Mouse (Mus musculus) cerebellum, adult 2 months (tissue): ENCODE data around the gene Wipf3. TPM values are rescaled to one million over a fixed set of nuclear protein-coding genes. Genes with fewer than 3 reads are reported as not detected.

ENCODE experiments used
- DNase-seq, 2 experiments: peaks; one replicate each; pipeline ENCODE4 v3.0.0; 2021
- H3K27ac ChIP-seq: fragments of 200-500 bp; 2 replicates; pipeline ENCODE4 v1.5.1; 2012; ENCODE audit warnings: low read length, control low read depth, inconsistent platforms; ENCODE audit not compliant: insufficient read depth
- H3K27me3 ChIP-seq: fragments of 200-500 bp; 2 replicates; pipeline ENCODE4 v1.6.1; 2012; ENCODE audit warnings: inconsistent platforms, mild to moderate bottlenecking, low read length, moderate library complexity; ENCODE audit not compliant: control insufficient read depth, insufficient read depth
- H3K4me1 ChIP-seq: fragments of 200-500 bp; 2 replicates; pipeline ENCODE4 v1.6.1; 2011; ENCODE audit warnings: low read length; ENCODE audit not compliant: control insufficient read depth, insufficient read depth
- H3K4me3 ChIP-seq: fragments of 200-500 bp; replicated peaks from 2 replicates; pipeline ENCODE3; 2011; ENCODE audit warnings: mild to moderate bottlenecking, low read depth, low read length, control low read depth; ENCODE audit not compliant: insufficient read depth
- CTCF ChIP-seq: fragments of 200-500 bp; IDR thresholded peaks from 2 replicates; pipeline ENCODE4 v1.5.1; 2011; ENCODE audit warnings: low read depth, mild to moderate bottlenecking, control low read depth, low read length, moderate library complexity, borderline replicate concordance; ENCODE audit not compliant: insufficient read depth
- POLR2A ChIP-seq: fragments of 200-500 bp; IDR thresholded peaks from 2 replicates; pipeline ENCODE4 v1.6.1; 2011; ENCODE audit warnings: low read length, control low read depth, borderline replicate concordance; ENCODE audit not compliant: insufficient read depth
- WGBS: fragments of 180-500 bp; shearing (Covaris S2); methylation state at CpG from one replicate; pipeline ENCODE4 v1.1.7; 2018; 5-methylcytosine and 5-hydroxymethylcytosine counted together
- polyA plus RNA-seq: library from polyadenylated mRNA; depleted of rRNA; stranded (reverse); fragments of >200 nt; gene quantifications from 2 replicates; pipeline ENCODE4 v1.2.3, GENCODE M21; 2012

The Wipf3 gene
- polyA plus RNA-seq, 1 experiment: 19.7 TPM

DNA sequence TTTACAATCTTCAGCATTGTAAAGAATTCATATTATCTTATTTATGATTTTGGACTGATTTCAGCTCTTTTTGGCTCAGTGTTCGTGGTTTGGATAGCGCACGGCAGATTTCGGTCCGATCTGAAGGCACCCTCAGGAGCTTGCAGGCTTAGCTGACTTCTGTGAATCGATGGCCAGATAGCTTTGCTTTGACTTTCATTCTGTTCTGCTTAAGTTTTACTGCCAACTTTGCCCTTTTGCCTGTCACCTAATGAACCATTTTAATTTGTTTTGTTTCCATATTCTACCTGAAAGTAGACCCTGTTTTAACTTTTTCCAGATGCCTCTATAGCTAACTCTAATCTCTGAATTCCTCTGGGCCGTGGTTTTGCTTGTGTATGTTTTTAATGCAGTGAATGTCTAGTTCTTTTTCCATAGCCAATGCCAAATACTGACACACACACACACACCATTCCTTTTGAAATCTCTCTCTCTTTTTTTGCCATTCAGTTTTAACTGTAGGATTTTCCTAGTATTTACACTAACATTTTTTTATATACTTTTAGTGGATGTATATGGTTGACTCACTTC lies 15.9 kb downstream of the Wipf3 start:
- WGBS: 26% methylated on average over 7 of the region's 7 CpGs
- TF ChIP-seq CTCF: no peak
- no peak for TF ChIP-seq POLR2A
- Histone ChIP-seq H3K27me3 (no peaks in the 10 kb centered on the region), H3K4me1 (peaks cover 26% of the 10 kb centered on the region), H3K4me3 (no peak overlapping the region), H3K27ac (no peak overlapping the region)
- DNase-seq: no peak

DNA sequence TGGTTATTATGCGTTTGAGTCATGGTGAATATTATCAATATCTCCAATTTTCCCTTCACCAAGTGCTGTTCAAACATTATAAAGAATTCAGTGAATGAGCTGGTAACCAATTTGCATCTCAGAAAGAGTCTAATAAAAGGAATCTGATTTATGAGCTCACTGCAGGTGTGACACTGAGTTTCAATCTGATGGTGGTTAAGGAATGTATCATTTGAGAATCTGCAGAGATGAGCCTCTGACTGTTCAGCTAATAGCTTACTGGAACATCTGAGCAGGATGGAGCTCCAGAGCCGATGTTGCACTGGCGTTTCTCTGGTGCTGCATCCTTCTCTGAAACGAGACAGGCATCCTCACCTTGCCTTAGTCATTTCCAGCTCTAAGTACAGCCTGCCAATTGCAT lies 17.9 kb downstream of the Wipf3 start:
- Histone ChIP-seq H3K4me3 (no peak overlapping the region), H3K4me1 (peaks cover 35% of the 10 kb centered on the region), H3K27ac (peak overlapping the region; percentile 55; the same call in 1 of the 2 replicates), H3K27me3 (no peaks in the 10 kb centered on the region)
- no peak for DNase-seq
- WGBS: 59% methylated on average over 4 of the region's 4 CpGs
- no peak for TF ChIP-seq CTCF
- no peak for TF ChIP-seq POLR2A

DNA sequence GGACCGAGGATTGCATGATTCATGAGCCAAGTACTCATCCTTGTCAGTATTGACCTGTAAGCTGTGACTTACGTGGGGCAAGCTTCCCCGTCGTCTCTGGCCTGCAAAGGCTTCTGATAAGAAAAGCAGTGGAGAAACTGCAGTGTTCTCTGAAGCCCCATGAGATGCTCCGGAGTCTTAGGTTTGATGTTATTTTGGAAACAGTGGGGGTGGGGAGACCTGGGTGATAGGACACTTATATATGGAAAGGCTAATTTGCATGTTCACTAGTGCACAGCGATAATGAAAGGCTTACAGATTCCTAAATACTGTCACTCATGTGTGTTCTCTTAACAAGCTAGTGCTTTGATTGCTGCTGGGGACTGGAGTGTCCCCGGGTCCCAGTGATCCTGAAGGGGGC lies 30.3 kb downstream of the Wipf3 start:
- Histone ChIP-seq H3K27me3 (no peaks in the 10 kb centered on the region), H3K4me3 (no peak overlapping the region), H3K4me1 (peaks cover 47% of the 10 kb centered on the region), H3K27ac (no peak overlapping the region)
- DNase-seq: no peak
- no peak for TF ChIP-seq POLR2A
- TF ChIP-seq CTCF: no peak
- 73% methylated on average over 7 of the region's 7 CpGs for WGBS

DNA sequence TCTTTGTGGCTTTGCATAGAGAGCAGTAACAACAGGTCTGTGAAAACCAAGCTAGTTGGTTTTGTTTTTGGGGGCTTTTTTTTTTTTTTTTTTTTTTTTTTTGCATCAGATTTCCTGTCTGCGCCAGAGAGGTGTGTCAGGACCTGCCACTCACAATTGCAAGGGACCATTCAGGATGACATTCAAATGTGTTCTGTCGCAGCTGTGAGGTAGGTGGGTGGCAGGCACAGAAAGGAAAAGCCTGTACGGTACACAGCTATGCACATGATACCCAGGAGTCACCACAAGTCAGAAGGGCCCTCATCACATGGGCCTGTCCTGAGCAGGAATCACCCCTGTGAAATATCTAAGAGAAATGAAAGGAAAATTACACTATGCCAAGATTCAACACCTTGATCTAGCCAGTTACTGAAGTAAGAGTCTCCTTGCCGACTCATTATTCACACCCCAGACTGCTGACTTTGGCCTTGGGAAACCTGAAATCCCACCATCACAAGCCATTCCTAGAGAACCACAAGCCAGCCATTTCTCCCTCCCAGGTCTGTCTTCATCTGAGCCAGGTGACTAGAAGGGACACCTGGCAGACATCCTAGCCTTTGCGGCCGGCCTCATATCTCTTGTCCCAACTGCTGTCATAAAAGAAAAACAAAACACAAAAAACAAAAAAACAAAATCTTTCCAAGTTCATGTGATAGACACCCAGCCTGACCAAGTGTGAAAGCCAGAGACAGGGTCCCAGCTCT lies 30.9 kb downstream of the Wipf3 start:
- peaks cover 47% of the 10 kb centered on the region for H3K4me1 ChIP-seq
- TF ChIP-seq POLR2A: no peak
- no peak overlapping the region for H3K4me3 ChIP-seq
- WGBS: 45% methylated on average over 6 of the region's 6 CpGs
- H3K27me3 ChIP-seq: no peaks in the 10 kb centered on the region
- H3K27ac ChIP-seq: no peak overlapping the region
- peak; percentile 52 to 60 for DNase-seq

DNA sequence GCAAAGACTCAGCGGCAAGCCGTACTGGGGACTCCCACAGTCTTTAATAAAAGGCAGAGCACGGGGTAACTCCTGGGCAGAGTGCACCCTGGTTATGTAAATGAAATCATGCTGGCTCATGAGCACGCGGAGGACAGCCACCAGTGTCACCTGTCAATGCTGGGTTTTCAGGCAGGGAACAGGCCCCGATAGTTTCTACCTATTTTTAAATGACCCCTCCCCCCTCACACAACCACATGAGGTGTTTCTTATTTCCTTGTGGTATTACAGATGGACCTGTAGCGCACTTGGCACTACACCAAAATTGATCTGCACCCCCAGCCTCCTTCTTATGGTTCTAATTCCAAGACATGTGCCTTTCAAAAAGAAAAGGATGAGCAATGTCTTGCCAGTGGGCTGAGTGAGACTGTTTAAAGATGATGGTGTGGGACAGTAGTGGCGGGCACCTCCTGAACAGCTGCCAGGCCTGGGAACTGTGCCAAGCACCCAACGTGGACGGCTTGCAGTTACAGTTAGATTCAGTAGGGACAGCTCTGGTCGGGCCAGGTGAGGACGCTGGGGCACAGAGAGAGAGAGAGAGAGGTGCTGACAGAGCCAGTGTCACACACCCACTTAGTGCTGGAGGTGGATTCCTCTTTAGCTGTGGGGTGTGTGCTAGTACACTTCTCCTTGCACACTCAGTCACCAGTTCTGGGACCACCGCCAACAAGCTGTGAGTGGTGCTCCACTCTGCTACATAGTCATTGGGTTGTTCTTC lies 31.7 kb downstream of the Wipf3 start:
- DNase-seq: peak; percentile 56 to 66
- H3K4me3 ChIP-seq: no peak overlapping the region
- no peak overlapping the region for H3K27ac ChIP-seq
- no peaks in the 10 kb centered on the region for H3K27me3 ChIP-seq
- TF ChIP-seq POLR2A: no peak
- TF ChIP-seq CTCF: no peak
- WGBS: 19% methylated on average over 13 of the region's 13 CpGs
- H3K4me1 ChIP-seq: peaks cover 47% of the 10 kb centered on the region

DNA sequence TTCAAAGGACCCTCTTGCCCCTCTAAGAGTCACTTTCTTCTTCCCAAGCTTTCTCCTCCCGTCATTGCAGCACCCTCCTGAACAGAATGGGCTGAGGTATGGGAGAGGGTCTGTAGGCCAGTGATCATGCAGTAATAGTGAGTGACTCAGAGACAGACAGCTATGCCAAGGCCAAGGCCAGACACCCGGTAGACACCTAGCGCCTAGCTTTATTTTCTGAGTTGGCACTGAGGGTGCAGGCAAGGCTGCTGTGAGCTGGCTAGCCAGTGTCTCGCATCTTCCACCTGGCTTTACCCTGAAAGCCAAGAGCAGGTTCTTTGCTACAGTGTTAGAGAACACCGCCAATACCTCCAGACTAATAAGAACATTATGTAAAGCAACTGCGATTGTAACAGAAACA lies 33.4 kb downstream of the Wipf3 start:
- no peaks in the 10 kb centered on the region for H3K27me3 ChIP-seq
- TF ChIP-seq POLR2A: no peak
- no peak for TF ChIP-seq CTCF
- H3K4me3 ChIP-seq: no peak overlapping the region
- DNase-seq: peak; percentile 52 to 73
- H3K4me1 ChIP-seq: peaks cover 44% of the 10 kb centered on the region
- WGBS: 30% methylated on average over 6 of the region's 6 CpGs
- H3K27ac ChIP-seq: peak overlapping the region; percentile 0; the same call in 1 of the 2 replicates

DNA sequence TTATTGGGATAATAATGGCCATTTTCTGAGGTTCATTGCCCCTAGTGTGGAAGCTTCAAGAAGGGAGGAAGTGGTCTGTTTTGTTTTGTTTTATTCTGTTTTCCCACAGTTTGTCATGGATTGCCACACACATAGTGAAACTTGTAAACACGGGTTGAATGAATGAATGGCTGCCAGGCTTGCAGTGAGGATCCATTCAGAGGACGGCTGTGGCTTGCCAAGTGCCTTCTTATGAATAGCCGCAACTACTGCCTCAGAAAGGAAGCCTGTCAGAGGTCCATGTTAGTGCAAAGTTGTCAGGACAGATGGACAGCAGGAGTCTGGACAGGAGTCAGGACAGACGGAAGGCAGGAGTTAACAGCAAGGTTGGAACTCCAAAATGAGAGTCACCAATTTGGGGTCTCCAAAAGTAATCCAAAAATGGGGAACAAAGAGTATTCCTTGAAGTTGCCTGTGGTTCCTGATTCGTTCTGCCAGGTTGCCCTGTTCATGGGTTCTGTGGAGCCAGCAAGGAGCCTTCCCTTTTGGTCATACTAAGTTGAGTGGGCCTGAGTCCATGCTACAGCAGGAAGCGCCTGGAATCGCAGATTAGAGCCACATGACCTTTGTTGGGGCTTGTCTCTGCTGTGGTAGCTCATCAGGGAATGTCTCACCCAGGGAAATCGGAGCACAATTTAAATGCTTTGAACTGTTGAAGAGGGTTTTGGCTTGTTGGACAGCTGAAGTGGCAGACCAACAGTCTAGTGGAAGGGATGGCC lies 34.5 kb downstream of the Wipf3 start:
- peak; percentile 46 to 61 for DNase-seq
- Histone ChIP-seq H3K27ac (peak overlapping the region; percentile 3; the same call in 1 of the 2 replicates), H3K4me1 (peaks cover 39% of the 10 kb centered on the region), H3K27me3 (no peaks in the 10 kb centered on the region), H3K4me3 (no peak overlapping the region)
- 28% methylated on average over 8 of the region's 8 CpGs for WGBS
- TF ChIP-seq POLR2A (no peak), CTCF (no peak)

DNA sequence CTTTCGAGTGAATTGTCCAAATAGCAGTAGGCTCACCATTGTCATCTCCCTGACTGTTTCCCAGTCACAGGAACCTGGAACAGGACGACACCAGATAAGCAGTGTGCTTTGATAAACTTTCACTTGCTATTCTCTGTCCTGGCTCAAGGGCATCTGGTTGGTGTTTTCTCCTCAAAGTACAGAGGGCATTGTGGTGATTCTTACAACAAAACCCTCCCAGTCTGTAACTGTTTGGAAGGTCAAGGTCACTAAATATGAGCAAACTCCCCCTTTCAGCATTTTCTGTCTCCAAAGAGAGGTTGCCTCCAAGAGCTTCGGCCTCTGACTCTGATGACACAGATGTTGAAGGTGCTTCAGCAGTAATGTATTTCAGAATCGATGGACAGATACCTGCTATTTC lies 35.5 kb downstream of the Wipf3 start:
- DNase-seq: no peak
- 95% methylated on average over 4 of the region's 4 CpGs for WGBS
- TF ChIP-seq CTCF (no peak), POLR2A (no peak)
- H3K27me3 ChIP-seq: no peaks in the 10 kb centered on the region
- H3K4me1 ChIP-seq: peaks cover 39% of the 10 kb centered on the region
- H3K27ac ChIP-seq: no peak overlapping the region
- no peak overlapping the region for H3K4me3 ChIP-seq
